Mouse (Mus musculus): ENCODE data around the gene Hgf.

- TF ChIP-seq CTCF (IDR thresholded peaks at IDR 0.05; ENCODE audit: control insufficient read depth, insufficient read depth, insufficient read length) (no peak), CEBPB (IDR thresholded peaks at IDR 0.05; ENCODE audit: low read depth) (no peak)
Measured at GRCm38 (mm10) chr5:16506702-16507350, 46.5 kb upstream of the Hgf start.

All from C2C12 (cell line).